Mouse (Mus musculus): Measurements from ENCODE around the gene Nxph3. TPM values are rescaled to one million over a fixed set of nuclear protein-coding genes. Genes with fewer than 3 reads are reported as not detected.

The Nxph3 gene
- polyA plus RNA-seq, 1 experiment from 2014 or later, result 2.6 TPM

GRCm38 (mm10) chr11:95540637-95541385, 26.4 kb upstream of the Nxph3 start:
- Histone ChIP-seq H3K9ac (replicated peaks) (no peak overlapping the region), H3K27ac (no peak overlapping the region), H3K4me1 (replicated peaks) (peaks cover 46% of the 10 kb centered on the region), H3K4me2 (peak overlapping the region; percentile 20), H3K9me3 (no peaks in the 10 kb centered on the region), H3K36me3 (no peaks in the 10 kb centered on the region), H3K4me3 (replicated peaks) (no peak overlapping the region), H3K27me3 (peaks cover 31% of the 10 kb centered on the region)
- ATAC-seq (ENCODE audit: insufficient number of reproducible peaks, insufficient read depth, low FRiP score, low TSS enrichment, low read depth), result no peak
- 26% methylated on average over 18 of the region's 18 CpGs for WGBS

DNA sequence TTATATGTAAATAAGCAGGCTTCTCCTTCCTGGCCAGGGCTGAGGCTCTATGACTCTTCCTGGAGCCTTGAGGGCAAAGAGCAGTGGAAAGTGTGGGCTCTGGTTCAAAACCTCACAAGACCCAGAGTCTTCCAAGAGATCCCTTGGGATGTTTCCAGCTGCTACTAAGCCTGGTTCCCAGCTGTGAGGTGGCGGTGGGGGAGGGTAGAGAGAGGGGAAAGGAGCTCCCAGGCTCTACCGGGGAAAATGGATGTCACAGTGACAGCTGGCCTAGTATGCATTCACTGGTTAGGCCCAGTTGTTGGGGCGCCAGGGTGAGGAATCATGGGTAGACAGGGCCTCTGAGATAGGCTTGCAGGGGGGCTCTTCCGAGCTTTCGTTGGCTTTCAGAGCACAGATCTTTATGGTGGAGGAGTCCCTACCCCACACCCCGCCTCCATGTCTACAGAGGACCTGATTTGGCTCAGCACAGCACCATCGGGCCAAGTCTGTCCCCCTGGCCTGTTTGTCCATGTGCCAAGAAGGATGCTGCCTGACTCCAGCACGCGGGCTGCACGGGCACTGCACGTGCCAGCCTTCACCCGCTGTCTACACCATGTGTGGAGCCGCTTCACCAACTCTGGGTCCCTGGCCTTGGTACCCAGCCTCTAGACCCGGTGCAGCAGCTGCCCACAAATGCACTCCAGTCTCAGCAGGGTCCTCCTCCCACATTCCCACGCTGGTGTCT, 24.2 kb upstream of the Nxph3 start:
- Histone ChIP-seq H3K27me3 (peaks cover 32% of the 10 kb centered on the region), H3K9me3 (no peaks in the 10 kb centered on the region), H3K27ac (peak overlapping the region; percentile 67; the same call in 1 of the 2 replicates), H3K4me3 (replicated peaks) (no peak overlapping the region), H3K4me1 (replicated peaks) (peaks cover 46% of the 10 kb centered on the region), H3K36me3 (no peaks in the 10 kb centered on the region), H3K9ac (replicated peaks) (no peak overlapping the region), H3K4me2 (no peak overlapping the region)
- no peak for ATAC-seq (ENCODE audit: insufficient number of reproducible peaks, insufficient read depth, low FRiP score, low TSS enrichment, low read depth)
- WGBS, result 77% methylated on average over 15 of the region's 15 CpGs

GRCm38 (mm10) chr11:95533484-95534160, 19.3 kb upstream of the Nxph3 start:
- Histone ChIP-seq H3K4me3 (replicated peaks) (0 out of 2 replicates have a peak overlapping the region, but pooled peaks have one; percentile 12), H3K27ac (no peak overlapping the region), H3K4me2 (peak overlapping the region; percentile 52), H3K36me3 (no peaks in the 10 kb centered on the region), H3K9ac (replicated peaks) (0 out of 2 replicates have a peak overlapping the region, but pooled peaks have one; percentile 40), H3K27me3 (peaks cover 15% of the 10 kb centered on the region), H3K4me1 (replicated peaks) (peaks cover 17% of the 10 kb centered on the region), H3K9me3 (no peaks in the 10 kb centered on the region)
- WGBS, result 24% methylated on average over 24 of the region's 24 CpGs
- ATAC-seq (ENCODE audit: insufficient number of reproducible peaks, insufficient read depth, low FRiP score, low TSS enrichment, low read depth), result peak; percentile 81

- Histone ChIP-seq H3K9ac (replicated peaks) (no peak overlapping the region), H3K4me3 (replicated peaks) (no peak overlapping the region), H3K4me1 (replicated peaks) (peaks cover 12% of the 10 kb centered on the region), H3K36me3 (no peaks in the 10 kb centered on the region), H3K9me3 (no peaks in the 10 kb centered on the region), H3K4me2 (no peak overlapping the region), H3K27me3 (peaks cover 15% of the 10 kb centered on the region), H3K27ac (no peak overlapping the region)
- 78% methylated on average over 13 of the region's 13 CpGs for WGBS
- ATAC-seq (ENCODE audit: insufficient number of reproducible peaks, insufficient read depth, low FRiP score, low TSS enrichment, low read depth), result no peak
These were observed 18.1 kb upstream of the Nxph3 start for GRCm38 (mm10) chr11:95532353-95533072.

DNA sequence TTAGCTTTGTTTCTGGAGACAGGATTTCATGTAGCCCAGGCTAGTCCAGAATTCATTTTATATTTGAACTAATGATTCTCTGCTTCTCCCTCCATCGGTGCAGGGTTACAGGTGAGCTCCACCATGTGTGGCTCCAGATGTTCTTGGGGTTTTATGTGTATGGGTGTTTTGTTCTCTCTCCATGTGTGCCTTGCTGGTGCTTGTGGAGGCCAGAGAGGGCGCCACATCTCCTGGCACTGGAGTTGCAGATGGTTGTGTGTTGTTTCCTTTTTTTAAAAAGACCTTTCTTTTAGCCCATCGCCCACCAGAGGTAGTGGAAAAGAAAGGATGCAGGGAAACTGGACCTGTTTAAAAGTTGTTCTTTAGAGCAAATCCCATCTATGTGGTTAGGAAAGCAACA, 13.9 kb upstream of the Nxph3 start:
- H3K4me1 ChIP-seq (replicated peaks), result 0 out of 2 replicates have a peak, but pooled peaks cover 5% of the 10 kb centered on the region
- H3K27ac ChIP-seq, result no peak overlapping the region
- H3K36me3 ChIP-seq, result no peaks in the 10 kb centered on the region
- H3K27me3 ChIP-seq, result 0 out of 2 replicates have a peak, but pooled peaks cover 3% of the 10 kb centered on the region
- no peaks in the 10 kb centered on the region for H3K9me3 ChIP-seq
- no peak overlapping the region for H3K4me3 ChIP-seq (replicated peaks)
- no peak for ATAC-seq (ENCODE audit: insufficient number of reproducible peaks, insufficient read depth, low FRiP score, low TSS enrichment, low read depth)
- 82% methylated on average over 3 of the region's 3 CpGs for WGBS
- H3K4me2 ChIP-seq, result no peak overlapping the region
- H3K9ac ChIP-seq (replicated peaks), result no peak overlapping the region

GRCm38 (mm10) chr11:95527307-95527706, 12.9 kb upstream of the Nxph3 start:
- Histone ChIP-seq H3K4me2 (no peak overlapping the region), H3K36me3 (no peaks in the 10 kb centered on the region)
- WGBS, result 84% methylated on average over 8 of the region's 8 CpGs

GRCm38 (mm10) chr11:95521563-95521962, 7.2 kb upstream of the Nxph3 start:
- Histone ChIP-seq H3K36me3 (no peaks in the 10 kb centered on the region), H3K27ac (no peak overlapping the region), H3K4me2 (peak overlapping the region; percentile 45), H3K9me3 (no peaks in the 10 kb centered on the region), H3K9ac (replicated peaks) (0 out of 2 replicates have a peak overlapping the region, but pooled peaks have one; percentile 31), H3K4me3 (replicated peaks) (peak overlapping the region; percentile 21), H3K27me3 (peaks cover 6% of the 10 kb centered on the region; the same call in 1 of the 2 replicates), H3K4me1 (replicated peaks) (peaks cover 40% of the 10 kb centered on the region)
- ATAC-seq (ENCODE audit: insufficient number of reproducible peaks, insufficient read depth, low FRiP score, low TSS enrichment, low read depth), result no peak; the same call in 1 of the 2 replicates
- 2% methylated on average over 13 of the region's 13 CpGs for WGBS

More at GRCm38 (mm10) chr11:95527307-95527706, 12.9 kb upstream of the Nxph3 start:
- no peak overlapping the region for H3K27ac ChIP-seq
- 0 out of 2 replicates have a peak, but pooled peaks cover 3% of the 10 kb centered on the region for H3K27me3 ChIP-seq
- no peak overlapping the region for H3K4me3 ChIP-seq (replicated peaks)
- ATAC-seq (ENCODE audit: insufficient number of reproducible peaks, insufficient read depth, low FRiP score, low TSS enrichment, low read depth), result no peak
- no peak overlapping the region for H3K9ac ChIP-seq (replicated peaks)
- H3K9me3 ChIP-seq, result no peaks in the 10 kb centered on the region
- H3K4me1 ChIP-seq (replicated peaks), result 0 out of 2 replicates have a peak, but pooled peaks cover 5% of the 10 kb centered on the region

DNA sequence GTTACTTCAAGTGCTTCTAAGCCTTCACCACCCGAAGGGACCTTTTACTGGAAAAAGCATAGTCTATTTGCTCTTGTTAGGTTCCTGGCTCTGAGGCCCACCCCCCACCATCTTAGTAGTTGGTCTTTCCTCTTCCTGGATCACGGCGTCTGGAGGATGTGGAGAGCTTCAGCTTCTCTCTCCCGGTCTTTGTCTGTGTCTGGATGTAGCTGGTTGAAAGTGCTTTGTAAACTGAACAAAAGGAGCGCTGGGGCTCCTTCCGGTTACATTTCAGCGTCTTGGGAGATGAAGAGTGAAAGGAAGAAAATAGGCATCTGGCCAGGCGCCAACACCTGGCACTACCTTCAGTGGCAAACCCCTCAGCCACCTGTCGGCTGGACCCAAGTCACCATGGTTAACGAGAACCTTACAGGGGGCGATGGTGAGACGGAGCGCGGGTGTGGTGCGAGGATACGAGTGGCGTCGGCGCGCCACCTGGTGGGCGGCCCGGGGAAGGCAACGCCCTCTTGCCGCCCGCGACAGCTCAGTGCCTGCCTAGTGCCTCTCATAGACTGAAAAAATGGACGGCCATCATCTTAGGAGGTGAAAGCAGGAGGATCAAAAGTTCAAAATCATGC, 6.2 kb upstream of the Nxph3 start:
- H3K9me3 ChIP-seq, result no peaks in the 10 kb centered on the region
- peaks cover 6% of the 10 kb centered on the region; the same call in 1 of the 2 replicates for H3K27me3 ChIP-seq
- H3K9ac ChIP-seq (replicated peaks), result peak overlapping the region; percentile 13; the same call in 1 of the 2 replicates
- H3K4me3 ChIP-seq (replicated peaks), result no peak overlapping the region
- H3K4me2 ChIP-seq, result peak overlapping the region; percentile 45
- H3K27ac ChIP-seq, result no peak overlapping the region
- peaks cover 50% of the 10 kb centered on the region for H3K4me1 ChIP-seq (replicated peaks)
- no peaks in the 10 kb centered on the region for H3K36me3 ChIP-seq
- WGBS, result 10% methylated on average over 27 of the region's 27 CpGs
- no peak for ATAC-seq (ENCODE audit: insufficient number of reproducible peaks, insufficient read depth, low FRiP score, low TSS enrichment, low read depth)

DNA sequence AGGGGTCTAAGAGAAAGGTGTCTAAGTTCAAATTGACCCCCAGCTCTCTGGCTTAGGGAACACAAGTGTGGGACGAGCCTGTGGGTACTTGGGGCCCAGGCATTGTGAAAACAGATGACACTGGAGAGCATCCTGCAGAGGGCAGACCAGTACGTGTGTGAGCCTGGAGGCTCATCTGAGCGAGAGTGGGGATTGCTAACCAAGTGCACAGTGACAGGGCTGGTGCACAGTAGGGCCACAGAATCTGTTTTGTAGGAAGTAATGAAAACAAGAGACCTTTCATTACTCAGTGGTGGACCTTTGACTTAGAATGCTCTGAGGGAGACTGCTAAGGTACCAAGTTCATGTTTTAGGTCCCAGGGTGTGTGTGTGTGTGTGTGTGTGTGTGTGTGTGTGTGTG, 5.6 kb upstream of the Nxph3 start:
- Histone ChIP-seq H3K9me3 (no peaks in the 10 kb centered on the region), H3K36me3 (no peaks in the 10 kb centered on the region), H3K27ac (no peak overlapping the region), H3K4me2 (no peak overlapping the region), H3K9ac (replicated peaks) (no peak overlapping the region), H3K27me3 (peaks cover 12% of the 10 kb centered on the region), H3K4me1 (replicated peaks) (peaks cover 54% of the 10 kb centered on the region), H3K4me3 (replicated peaks) (no peak overlapping the region)
- ATAC-seq (ENCODE audit: insufficient number of reproducible peaks, insufficient read depth, low FRiP score, low TSS enrichment, low read depth), result no peak
- WGBS, result 76% methylated on average over 3 of the region's 3 CpGs

- no peak overlapping the region for H3K9ac ChIP-seq (replicated peaks)
- no peak overlapping the region for H3K4me3 ChIP-seq (replicated peaks)
- ATAC-seq (ENCODE audit: insufficient number of reproducible peaks, insufficient read depth, low FRiP score, low TSS enrichment, low read depth), result no peak
- H3K9me3 ChIP-seq, result no peaks in the 10 kb centered on the region
- no peak overlapping the region for H3K27ac ChIP-seq
- H3K36me3 ChIP-seq, result no peaks in the 10 kb centered on the region
- WGBS, result 66% methylated on average over 10 of the region's 10 CpGs
- H3K4me1 ChIP-seq (replicated peaks), result peaks cover 55% of the 10 kb centered on the region
- H3K27me3 ChIP-seq, result peaks cover 19% of the 10 kb centered on the region
- H3K4me2 ChIP-seq, result no peak overlapping the region
These were observed 4.9 kb upstream of the Nxph3 start for GRCm38 (mm10) chr11:95519299-95519698.

Measured in limb, embryonic 12.5 days (tissue).